In genomic region chr12:83210294-83210693, GRCm38 (mm10) we compare ENCODE assay signal across 20 mouse cellular contexts.
DNase-seq lines count a peak whose midpoint lies in the region; ATAC-seq and TF ChIP-seq lines count a peak whose summit lies in the region.
"Had no signal": no experiment of that assay in that cellular context is flagged by ENCODE, and none has a peak within 500 bp of the region (broad histone marks: within the 10 kb centered on the region; RNA-seq: fewer than 3 reads in every experiment).

No protein-coding gene starts in this region.

- ATAC-seq in heart, embryonic 12.5 days (ENCODE audit: insufficient number of reproducible peaks, low FRiP score): 0 out of 2 replicates have a peak, but pooled peaks have one; percentile 4
- no peak; the same call in 1 of the 2 replicates for ATAC-seq in kidney, embryonic 16.5 days (ENCODE audit: low FRiP score, low TSS enrichment)
- no peak for ATAC-seq in monocyte, adult 5-6 weeks (replicated peaks; ENCODE audit: insufficient number of reproducible peaks, low FRiP score, low TSS enrichment, poor library complexity, severe bottlenecking)

- TF ChIP-seq CTCF in E14TG2a.4 (conservative IDR thresholded peaks at IDR 0.05; ENCODE audit: low read length): no peak

- no peak overlapping the region for H3K4me3 ChIP-seq in heart, embryonic 12.5 days
- H3K4me3 ChIP-seq in kidney, embryonic 16.5 days (ENCODE audit: low read length): no peak overlapping the region
- peak overlapping the region; percentile 46; the same call in 1 of the 2 replicates for H3K4me3 ChIP-seq in E14TG2a.4 (replicated peaks; ENCODE audit: low read length)
- H3K4me3 ChIP-seq: embryonic facial prominence, embryonic 13.5 days; hindbrain, embryonic 15.5 days; midbrain, embryonic 12.5 days had no signal

- peak overlapping the region; percentile 83 for H3K27ac ChIP-seq in heart, embryonic 12.5 days (ENCODE audit: poor library complexity, severe bottlenecking)
- H3K27ac ChIP-seq in kidney, embryonic 16.5 days (ENCODE audit: low read length): peak overlapping the region; percentile 30; the same call in 1 of the 2 replicates
- H3K27ac ChIP-seq: embryonic facial prominence, embryonic 13.5 days; midbrain, embryonic 12.5 days had no signal

- H3K36me3 ChIP-seq in heart, embryonic 12.5 days: peaks cover 3% of the 10 kb centered on the region; the same call in 1 of the 2 replicates
- H3K36me3 ChIP-seq in kidney, embryonic 16.5 days (ENCODE audit: insufficient read depth, low read length): no peaks in the 10 kb centered on the region
- no peaks in the 10 kb centered on the region for H3K36me3 ChIP-seq in E14TG2a.4 (ENCODE audit: insufficient read depth, low read length)
- H3K36me3 ChIP-seq: embryonic facial prominence, embryonic 13.5 days; hindbrain, embryonic 15.5 days; midbrain, embryonic 12.5 days had no signal

- WGBS in heart, embryonic 12.5 days: 56% methylated on average over 5 of the region's 5 CpGs
- WGBS in kidney, embryonic 16.5 days: 31% methylated on average over 5 of the region's 5 CpGs

- H3K27me3 ChIP-seq in heart, embryonic 12.5 days (replicated peaks): no peaks in the 10 kb centered on the region
- no peaks in the 10 kb centered on the region for H3K27me3 ChIP-seq in kidney, embryonic 16.5 days (ENCODE audit: insufficient read depth, low read length)
- peaks cover 12% of the 10 kb centered on the region for H3K27me3 ChIP-seq in E14TG2a.4 (ENCODE audit: insufficient read depth, low read length)
- H3K27me3 ChIP-seq: CH12.LX; embryonic facial prominence, embryonic 13.5 days; hindbrain, embryonic 15.5 days; midbrain, embryonic 12.5 days had no signal

- H3K4me2 ChIP-seq in heart, embryonic 12.5 days: no peak overlapping the region
- H3K4me2 ChIP-seq in kidney, embryonic 16.5 days (replicated peaks; ENCODE audit: low read depth, low read length): no peak overlapping the region
- H3K4me2 ChIP-seq: embryonic facial prominence, embryonic 13.5 days; hindbrain, embryonic 15.5 days; midbrain, embryonic 12.5 days had no signal

- intact Hi-C loops in heart, postnatal 36 days (cut with DNase I): loop anchor here (5.0 kb wide), 1 partner anchor 292 kb away; no protein-coding TSS in a partner anchor

- no peaks in the 10 kb centered on the region for H3K9me3 ChIP-seq in heart, embryonic 12.5 days (replicated peaks)
- H3K9me3 ChIP-seq in kidney, embryonic 16.5 days (ENCODE audit: low read length): no peaks in the 10 kb centered on the region
- H3K9me3 ChIP-seq in E14TG2a.4 (ENCODE audit: low read length): peaks cover 6% of the 10 kb centered on the region
- H3K9me3 ChIP-seq: embryonic facial prominence, embryonic 13.5 days; hindbrain, embryonic 15.5 days; midbrain, embryonic 12.5 days had no signal

- no peak overlapping the region for H3K9ac ChIP-seq in heart, embryonic 12.5 days
- no peak overlapping the region for H3K9ac ChIP-seq in kidney, embryonic 16.5 days (replicated peaks; ENCODE audit: low read length)
- H3K9ac ChIP-seq: embryonic facial prominence, embryonic 13.5 days; hindbrain, embryonic 15.5 days; midbrain, embryonic 12.5 days had no signal

- DNase-seq in adrenal gland, postnatal 10 days: peak; percentile 24
- no peak for DNase-seq in adrenal gland, adult 8-10 months
- no peak for DNase-seq in heart, postnatal 36 days
- DNase-seq in kidney, adult 11 months: no peak
- DNase-seq: gastrocnemius, postnatal 14 days; kidney, adult 2 months; layer of hippocampus, adult 9-11 months; lung, adult 18-20 months; lung, postnatal 4 days; retina, postnatal 1 day; right cerebral cortex, postnatal 4 days; thymus, postnatal 14 days had no signal

- peaks cover 87% of the 10 kb centered on the region for H3K4me1 ChIP-seq in heart, embryonic 12.5 days (replicated peaks)
- H3K4me1 ChIP-seq in kidney, embryonic 16.5 days (ENCODE audit: insufficient read depth, low read length): peaks cover 26% of the 10 kb centered on the region
- peaks cover 47% of the 10 kb centered on the region for H3K4me1 ChIP-seq in E14TG2a.4 (replicated peaks; ENCODE audit: low read depth, low read length)
